Mouse (Mus musculus): ENCODE results near the gene Tas1r3. TPM values are rescaled to one million over a fixed set of nuclear protein-coding genes. Genes with fewer than 3 reads are reported as not detected.
A peak's percentile ranks its signal among the peaks of the same experiment; 100 is the strongest.

The Tas1r3 gene
- polyA plus RNA-seq, 1 experiment from 2014 or later, result 0.55 TPM

- Histone ChIP-seq H3K4me2 (no peak overlapping the region), H3K27me3 (no peaks in the 10 kb centered on the region), H3K27ac (no peak overlapping the region), H3K36me3 (peaks cover 30% of the 10 kb centered on the region), H3K9ac (no peak overlapping the region), H3K4me1 (peaks cover 27% of the 10 kb centered on the region), H3K9me3 (no peaks in the 10 kb centered on the region), H3K4me3 (no peak overlapping the region)
- no peak for ATAC-seq (ENCODE audit: insufficient number of reproducible peaks, insufficient read depth, low FRiP score, low TSS enrichment, low read depth)
- WGBS, result 88% methylated on average over 3 of the region's 3 CpGs
Measured at GRCm38 (mm10) chr4:155851368-155851767, 11.8 kb downstream of the Tas1r3 start.

DNA sequence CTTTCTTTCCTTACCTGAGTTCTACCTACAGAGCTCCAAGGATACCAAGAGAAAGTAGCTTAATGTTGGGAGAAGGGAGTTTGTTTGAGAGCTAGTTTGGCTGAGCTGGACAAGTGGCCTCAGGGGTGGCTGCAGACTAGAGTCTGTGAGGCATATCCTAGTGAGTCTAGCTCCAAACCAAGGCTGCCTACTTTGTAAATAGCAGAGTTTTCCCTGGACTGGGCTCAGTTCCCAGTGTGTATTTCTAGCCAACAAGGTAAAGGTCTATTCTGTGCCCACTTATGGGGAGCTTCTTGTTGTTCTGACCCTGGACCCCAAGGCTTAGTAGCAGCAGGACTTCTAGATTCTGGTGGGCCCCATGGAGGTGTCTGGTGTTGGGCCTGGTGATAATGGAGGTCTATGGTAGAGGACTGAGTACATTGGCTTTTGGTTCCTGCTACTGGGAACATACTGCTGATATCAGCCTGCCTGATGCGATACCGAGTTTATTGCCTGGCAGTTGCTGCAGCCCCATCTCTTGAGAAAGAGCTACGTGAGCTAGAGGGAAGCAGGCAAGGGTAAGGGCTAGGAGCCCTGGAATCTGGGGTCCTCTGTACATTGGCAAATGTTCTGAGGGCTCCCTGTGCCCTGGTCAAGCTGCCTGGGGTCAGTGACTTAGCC lies 13.2 kb downstream of the Tas1r3 start:
- Histone ChIP-seq H3K4me1 (peaks cover 27% of the 10 kb centered on the region), H3K9ac (no peak overlapping the region), H3K27me3 (no peaks in the 10 kb centered on the region), H3K4me2 (no peak overlapping the region), H3K4me3 (no peak overlapping the region), H3K9me3 (no peaks in the 10 kb centered on the region), H3K36me3 (peaks cover 15% of the 10 kb centered on the region), H3K27ac (no peak overlapping the region)
- WGBS, result 91% methylated on average over 3 of the region's 3 CpGs
- ATAC-seq (ENCODE audit: insufficient number of reproducible peaks, insufficient read depth, low FRiP score, low TSS enrichment, low read depth), result no peak

DNA sequence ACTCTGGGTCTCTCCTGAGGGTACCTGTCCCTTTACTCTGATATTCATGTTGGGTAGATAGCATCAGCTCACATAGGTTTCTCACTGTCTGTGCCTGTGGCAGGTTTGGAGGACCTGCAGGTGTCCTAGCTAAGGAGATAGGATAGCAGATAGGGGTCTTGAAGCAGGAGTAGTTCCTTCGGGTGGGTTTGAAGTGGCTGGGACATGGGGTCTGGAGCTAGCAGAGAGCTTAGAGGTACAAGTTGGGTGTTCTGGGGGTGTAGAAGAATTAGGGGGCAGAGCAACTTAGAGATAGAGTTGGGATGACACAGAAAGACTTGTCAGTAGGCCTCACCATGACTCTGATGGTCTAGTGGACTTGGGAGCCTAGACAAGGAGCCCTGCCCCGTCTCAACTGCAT lies 13.8 kb downstream of the Tas1r3 start:
- Histone ChIP-seq H3K9me3 (no peaks in the 10 kb centered on the region), H3K4me2 (peak overlapping the region; percentile 89; the same call in 1 of the 2 replicates), H3K4me1 (peaks cover 27% of the 10 kb centered on the region), H3K27me3 (no peaks in the 10 kb centered on the region), H3K9ac (no peak overlapping the region), H3K27ac (no peak overlapping the region), H3K4me3 (no peak overlapping the region), H3K36me3 (peaks cover 10% of the 10 kb centered on the region)
- 87% methylated on average over 2 of the region's 2 CpGs for WGBS
- no peak for ATAC-seq (ENCODE audit: insufficient number of reproducible peaks, insufficient read depth, low FRiP score, low TSS enrichment, low read depth)

DNA sequence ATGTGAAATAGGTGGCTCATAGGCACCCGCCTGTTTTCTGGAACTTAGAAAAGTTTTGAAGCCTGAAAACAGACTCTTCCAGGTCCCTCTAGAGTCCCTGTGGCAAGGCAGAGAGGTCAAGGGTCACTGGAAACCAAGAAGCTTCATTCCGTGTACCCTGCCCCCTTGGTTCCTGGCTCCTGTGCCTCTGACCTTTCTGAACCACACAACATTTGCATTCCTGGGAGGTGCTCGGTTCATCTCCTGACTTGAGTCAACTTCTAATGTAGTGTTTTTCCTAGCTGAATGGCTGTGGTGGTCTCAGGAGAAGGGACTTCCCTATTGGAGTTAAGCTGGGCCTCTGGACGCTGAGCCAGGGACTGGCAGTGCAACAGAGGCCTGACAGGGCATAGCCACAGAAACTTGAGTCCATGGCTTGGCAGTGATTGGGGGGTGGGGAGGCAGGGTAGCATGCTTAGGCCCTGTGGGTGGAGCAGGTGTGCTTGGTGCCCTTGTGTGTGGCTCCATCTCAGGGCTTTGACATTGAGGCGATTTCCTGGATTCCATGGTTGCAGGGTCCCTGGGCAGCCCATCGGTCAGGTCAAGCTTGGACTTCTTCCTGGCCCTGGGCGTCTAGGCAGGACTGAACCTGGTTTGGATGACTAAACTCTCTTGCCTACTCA lies 14.6 kb downstream of the Tas1r3 start:
- 54% methylated on average over 7 of the region's 7 CpGs for WGBS
- Histone ChIP-seq H3K4me1 (peaks cover 27% of the 10 kb centered on the region), H3K4me3 (peak overlapping the region; percentile 81), H3K27ac (no peak overlapping the region), H3K4me2 (peak overlapping the region; percentile 89), H3K9me3 (no peaks in the 10 kb centered on the region), H3K27me3 (no peaks in the 10 kb centered on the region), H3K9ac (peak overlapping the region; percentile 88), H3K36me3 (peaks cover 4% of the 10 kb centered on the region)
- ATAC-seq (ENCODE audit: insufficient number of reproducible peaks, insufficient read depth, low FRiP score, low TSS enrichment, low read depth), result no peak

DNA sequence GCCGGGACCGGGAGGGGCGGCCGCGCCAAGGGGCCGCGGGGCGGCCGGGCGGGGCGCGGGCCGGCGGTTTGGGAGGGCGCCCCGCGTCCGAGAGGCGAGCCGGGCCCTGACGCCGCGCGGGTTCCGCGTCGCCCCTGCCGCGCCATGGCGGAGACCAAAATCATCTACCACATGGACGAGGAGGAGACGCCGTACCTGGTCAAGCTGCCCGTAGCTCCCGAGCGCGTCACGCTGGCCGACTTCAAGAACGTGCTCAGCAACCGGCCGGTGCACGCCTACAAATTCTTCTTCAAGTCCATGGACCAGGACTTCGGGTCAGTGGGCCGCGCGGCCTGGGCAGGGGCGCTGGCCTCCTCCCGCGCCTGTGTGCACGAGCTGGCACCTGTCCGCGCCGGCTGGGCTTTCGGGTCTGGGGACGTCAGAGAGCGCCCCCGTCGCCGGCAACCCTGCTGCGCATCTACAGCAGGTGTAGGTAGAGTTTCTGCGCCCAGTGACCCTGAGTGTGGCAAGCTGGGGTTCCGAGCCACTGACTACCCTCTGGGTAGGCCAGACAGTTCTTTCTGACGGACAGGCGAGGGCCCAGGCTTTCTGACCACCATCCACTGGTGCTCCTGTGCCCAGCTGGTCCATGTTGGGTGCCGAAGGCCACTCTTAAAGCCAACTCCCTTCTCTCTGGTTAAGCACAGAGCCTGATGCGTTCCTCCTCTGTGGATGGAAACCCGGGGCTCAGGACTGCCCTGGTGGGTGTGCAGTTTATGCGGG lies 15.4 kb downstream of the Tas1r3 start:
- 2% methylated on average over 56 of the region's 69 CpGs for WGBS
- H3K36me3 ChIP-seq, result peaks cover 10% of the 10 kb centered on the region
- peak overlapping the region; percentile 81 for H3K4me3 ChIP-seq
- H3K4me1 ChIP-seq, result peaks cover 27% of the 10 kb centered on the region
- no peaks in the 10 kb centered on the region for H3K27me3 ChIP-seq
- H3K9me3 ChIP-seq, result no peaks in the 10 kb centered on the region
- H3K4me2 ChIP-seq, result peak overlapping the region; percentile 89
- peak overlapping the region; percentile 88 for H3K9ac ChIP-seq
- no peak overlapping the region for H3K27ac ChIP-seq
- 0 out of 2 replicates have a peak, but pooled peaks have one; percentile 22 for ATAC-seq (ENCODE audit: insufficient number of reproducible peaks, insufficient read depth, low FRiP score, low TSS enrichment, low read depth)

DNA sequence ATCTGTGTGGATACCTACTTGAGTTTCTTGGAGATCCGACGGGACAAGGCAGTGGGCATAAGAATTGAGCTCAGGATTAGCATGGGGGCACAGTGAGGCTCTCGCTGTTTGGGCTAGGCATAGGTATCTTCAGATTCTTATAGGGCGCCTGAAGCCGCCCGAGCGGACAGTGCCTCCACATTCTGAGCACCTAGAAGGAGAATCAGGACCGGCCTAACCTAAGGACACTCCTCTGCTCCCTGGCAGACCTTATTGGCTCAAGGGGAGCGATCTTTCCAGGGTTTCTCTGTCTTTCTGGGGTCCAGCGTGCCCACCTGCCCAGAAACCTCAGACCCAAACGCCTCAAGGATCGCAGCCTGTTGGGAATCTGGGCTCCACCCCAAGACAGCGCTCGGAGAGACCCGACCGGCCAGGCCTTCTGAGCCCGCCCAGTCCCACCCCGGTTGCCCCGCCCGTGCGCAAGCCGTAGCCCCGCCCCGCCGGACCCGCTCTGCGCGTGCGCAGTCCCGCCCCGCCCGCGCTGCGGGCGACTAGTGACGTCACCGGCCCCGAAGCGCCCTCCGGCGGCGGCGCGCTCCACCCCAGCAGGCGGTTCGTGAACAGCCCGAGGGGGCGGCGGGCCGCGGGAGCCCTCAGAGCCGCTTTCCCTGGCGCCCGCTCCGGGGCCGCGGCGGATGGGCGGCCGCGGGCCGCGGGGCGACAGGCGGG lies 16.1 kb downstream of the Tas1r3 start, which contains the start of gene Dvl1:
Dvl1 (plus strand) TSS at position 532 of the 708 bp plus-strand sequence.
- no peaks in the 10 kb centered on the region for H3K27me3 ChIP-seq
- H3K27ac ChIP-seq, result peak within 1 kb of the TSS; percentile 68; the same call in 1 of the 2 replicates
- H3K4me2 ChIP-seq, result peak within 1 kb of the TSS; percentile 89
- peaks cover 15% of the 10 kb centered on the region for H3K36me3 ChIP-seq
- ATAC-seq (ENCODE audit: insufficient number of reproducible peaks, insufficient read depth, low FRiP score, low TSS enrichment, low read depth), result peak; percentile 89
- H3K9ac ChIP-seq, result peak within 1 kb of the TSS; percentile 88
- 2% methylated on average over 61 of the region's 65 CpGs for WGBS
- H3K4me1 ChIP-seq, result peaks cover 27% of the 10 kb centered on the region
- H3K9me3 ChIP-seq, result no peaks in the 10 kb centered on the region
- peak within 1 kb of the TSS; percentile 81 for H3K4me3 ChIP-seq

- WGBS, result 89% methylated on average over 5 of the region's 5 CpGs
- ATAC-seq (ENCODE audit: insufficient number of reproducible peaks, insufficient read depth, low FRiP score, low TSS enrichment, low read depth), result no peak
- Histone ChIP-seq H3K27me3 (peaks cover 6% of the 10 kb centered on the region; the same call in 1 of the 2 replicates), H3K27ac (no peak overlapping the region), H3K4me2 (no peak overlapping the region), H3K9ac (no peak overlapping the region), H3K9me3 (no peaks in the 10 kb centered on the region), H3K4me1 (peaks cover 44% of the 10 kb centered on the region), H3K4me3 (no peak overlapping the region), H3K36me3 (peaks cover 20% of the 10 kb centered on the region)
Measured at GRCm38 (mm10) chr4:155843231-155843630, 19.9 kb downstream of the Tas1r3 start.

DNA sequence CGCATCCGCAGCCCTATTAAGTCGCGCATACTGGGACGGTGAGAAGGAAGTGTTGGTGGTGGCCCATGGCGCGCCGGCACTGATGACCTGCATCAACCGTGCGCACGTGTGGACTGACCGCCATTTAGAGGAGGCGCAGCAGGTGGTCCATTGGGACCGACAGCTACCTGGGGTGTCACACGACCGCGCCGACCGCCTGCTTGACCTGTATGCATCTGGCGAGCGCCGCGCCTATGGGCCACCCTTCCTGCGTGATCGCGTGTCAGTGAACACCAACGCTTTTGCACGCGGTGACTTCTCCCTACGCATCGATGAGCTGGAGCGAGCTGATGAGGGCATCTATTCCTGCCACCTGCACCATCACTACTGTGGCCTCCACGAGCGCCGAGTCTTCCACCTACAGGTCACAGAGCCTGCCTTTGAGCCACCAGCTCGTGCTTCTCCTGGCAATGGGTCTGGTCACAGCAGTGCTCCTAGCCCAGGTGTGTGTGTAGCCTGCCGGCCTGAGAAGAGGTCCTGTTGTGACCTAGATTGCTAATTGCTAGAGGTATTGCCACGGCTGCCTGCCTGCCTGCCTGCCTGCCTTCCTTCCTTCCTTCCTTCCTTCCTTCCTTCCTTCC lies 21.4 kb downstream of the Tas1r3 start:
- 0 out of 2 replicates have a peak overlapping the region, but pooled peaks have one; percentile 75 for H3K9ac ChIP-seq
- WGBS, result 38% methylated on average over 38 of the region's 38 CpGs
- ATAC-seq (ENCODE audit: insufficient number of reproducible peaks, insufficient read depth, low FRiP score, low TSS enrichment, low read depth), result no peak
- H3K9me3 ChIP-seq, result no peaks in the 10 kb centered on the region
- peaks cover 20% of the 10 kb centered on the region for H3K36me3 ChIP-seq
- H3K4me3 ChIP-seq, result peak overlapping the region; percentile 56
- peaks cover 6% of the 10 kb centered on the region; the same call in 1 of the 2 replicates for H3K27me3 ChIP-seq
- no peak overlapping the region for H3K27ac ChIP-seq
- H3K4me2 ChIP-seq, result peak overlapping the region; percentile 94
- H3K4me1 ChIP-seq, result peaks cover 41% of the 10 kb centered on the region

GRCm38 (mm10) chr4:155841003-155841454 lies 22.1 kb downstream of the Tas1r3 start:
- H3K4me1 ChIP-seq, result peaks cover 38% of the 10 kb centered on the region
- no peaks in the 10 kb centered on the region for H3K9me3 ChIP-seq
- under 1% methylated on average over 32 of the region's 32 CpGs for WGBS
- H3K36me3 ChIP-seq, result peaks cover 20% of the 10 kb centered on the region
- peak overlapping the region; percentile 75 for H3K9ac ChIP-seq
- H3K27me3 ChIP-seq, result peaks cover 6% of the 10 kb centered on the region; the same call in 1 of the 2 replicates
- H3K27ac ChIP-seq, result peak overlapping the region; percentile 86
- H3K4me3 ChIP-seq, result peak overlapping the region; percentile 56
- H3K4me2 ChIP-seq, result peak overlapping the region; percentile 94
- ATAC-seq (ENCODE audit: insufficient number of reproducible peaks, insufficient read depth, low FRiP score, low TSS enrichment, low read depth), result peak; percentile 75

- peak overlapping the region; percentile 75 for H3K9ac ChIP-seq
- WGBS, result 3% methylated on average over 8 of the region's 8 CpGs
Measured at GRCm38 (mm10) chr4:155840076-155841002, 22.8 kb downstream of the Tas1r3 start.

More at GRCm38 (mm10) chr4:155840076-155841002, 22.8 kb downstream of the Tas1r3 start:
- peak overlapping the region; percentile 56 for H3K4me3 ChIP-seq
- H3K27ac ChIP-seq, result peak overlapping the region; percentile 86
- peaks cover 38% of the 10 kb centered on the region for H3K4me1 ChIP-seq
- H3K36me3 ChIP-seq, result peaks cover 20% of the 10 kb centered on the region
- no peak; the same call in 1 of the 2 replicates for ATAC-seq (ENCODE audit: insufficient number of reproducible peaks, insufficient read depth, low FRiP score, low TSS enrichment, low read depth)
- no peaks in the 10 kb centered on the region for H3K9me3 ChIP-seq
- H3K4me2 ChIP-seq, result peak overlapping the region; percentile 94
- H3K27me3 ChIP-seq, result peaks cover 6% of the 10 kb centered on the region; the same call in 1 of the 2 replicates
